Mouse (Mus musculus) naive thymus-derived CD4-positive, alpha-beta T cell, adult 5 months (primary cell): ENCODE data around the gene 1700029I15Rik. TPM values are rescaled to one million over a fixed set of nuclear protein-coding genes. Genes with fewer than 3 reads are reported as not detected.

ENCODE experiments used
- polyA plus RNA-seq: library from polyadenylated mRNA; unstranded; fragments of 100-300 nt; shearing (Covaris generic); gene quantifications from one replicate; pipeline ENCODE4 v1.2.1, GENCODE M21; 2017

1700029I15Rik gene
- polyA plus RNA-seq: 2.6 TPM

GRCm38 (mm10) chr2:92381901-92382588, at the start of gene 1700029I15Rik:
TSS of gene 1700029I15Rik (plus strand) at chr2:92382538.

GRCm38 (mm10) chr2:92374514-92374913, 7.8 kb upstream of the 1700029I15Rik start, which contains the start of the genes Pex16 and Large2:
TSS of gene Pex16 (plus strand) at chr2:92374676.
TSS of gene Large2 (minus strand) at chr2:92374869.

GRCm38 (mm10) chr2:92401091-92401561, 18.8 kb downstream of the 1700029I15Rik start, which contains the start of gene Mapk8ip1:
TSS of gene Mapk8ip1 (minus strand) at chr2:92401263.

GRCm38 (mm10) chr2:92433578-92434374, 51.4 kb downstream of the 1700029I15Rik start, which contains the start of gene Cry2:
TSS of gene Cry2 (minus strand) at chr2:92434043.

Other genes starting within 250 kb of the 1700029I15Rik start
- 35.6 TPM for gene Pex16, start 7.9 kb upstream of the 1700029I15Rik start, polyA plus RNA-seq
- not detected for gene Large2, start 7.7 kb upstream of the 1700029I15Rik start, polyA plus RNA-seq
- gene Mapk8ip1, start 18.7 kb downstream of the 1700029I15Rik start, polyA plus RNA-seq: not detected
- gene Cry2, start 51.5 kb downstream of the 1700029I15Rik start, polyA plus RNA-seq: 36.7 TPM
- gene Slc35c1, start 78.0 kb downstream of the 1700029I15Rik start, polyA plus RNA-seq: 25.6 TPM
- gene Chst1, start 217.2 kb downstream of the 1700029I15Rik start, polyA plus RNA-seq: not detected